Mouse (Mus musculus) bone marrow macrophage, adult 2 months (primary cell): Measurements from ENCODE around the gene Wsb2.
A peak's percentile ranks its signal among the peaks of the same experiment; 100 is the strongest.

Experiments
- CTCF ChIP-seq: IDR thresholded peaks from 2 replicates; pipeline ENCODE4 v1.5.1; 2012; ENCODE audit warnings: low read depth, mild to moderate bottlenecking, low read length, moderate library complexity
- POLR2A ChIP-seq: IDR thresholded peaks from 2 replicates; pipeline ENCODE4 v1.6.1; 2012; ENCODE audit warnings: mild to moderate bottlenecking, low read depth, low read length, borderline replicate concordance

- TF ChIP-seq CTCF (peak; percentile 35; the same call in 1 of the 2 replicates), POLR2A (no peak)
Observed at GRCm38 (mm10) chr5:117388296-117388751, 31.2 kb downstream of the Wsb2 start.
